Mouse (Mus musculus): Measurements from ENCODE around the gene Slc25a28. TPM values are rescaled to one million over a fixed set of nuclear protein-coding genes. Genes with fewer than 3 reads are reported as not detected.
A peak's percentile ranks its signal among the peaks of the same experiment; 100 is the strongest.

Slc25a28 gene
- total RNA-seq (2021), result 10 to 100 TPM; 27.9 to 29.3 TPM

- intact Hi-C loops (cut with DNase I), result loop anchor here (2.0 kb wide), 1 partner anchor 78 kb away; the partner anchor contains the start of genes Cox15 and Cutc
- DNase-seq, result peak; percentile 96 to 98
Measured at GRCm38 (mm10) chr19:43674730-43675524, at the start of gene Slc25a28. Gene Slc25a28, minus strand, starts transcription at chr19:43674881.

GRCm38 (mm10) chr19:43724194-43724593, 49.5 kb upstream of the Slc25a28 start:
- intact Hi-C loops (cut with DNase I), result no loop called here
- DNase-seq, result no peak

GRCm38 (mm10) chr19:43723501-43723900, 48.8 kb upstream of the Slc25a28 start:
- intact Hi-C loops (cut with DNase I), result no loop called here
- no peak for DNase-seq

DNA sequence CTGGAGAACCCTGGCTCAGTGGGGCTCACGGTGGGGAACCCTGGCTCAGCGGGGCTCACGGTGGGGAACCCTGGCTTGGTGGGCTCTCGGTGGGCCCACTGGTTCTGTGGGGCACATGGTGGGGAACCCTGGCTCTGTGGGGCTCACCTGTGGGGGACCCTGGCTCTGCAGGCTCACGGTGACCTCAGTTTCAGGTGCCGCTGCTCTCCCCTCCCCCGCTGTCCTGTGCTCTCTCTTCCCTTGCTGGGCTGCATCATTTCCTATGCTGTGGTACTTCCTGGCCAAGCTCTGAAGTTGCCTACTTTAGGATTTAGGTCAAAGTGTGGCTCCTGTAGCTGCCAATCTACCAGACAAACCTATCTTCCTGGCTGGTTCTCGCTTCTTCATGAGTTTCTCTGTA, 48.2 kb upstream of the Slc25a28 start:
- intact Hi-C loops (cut with DNase I), result no loop called here
- DNase-seq, result no peak

DNA sequence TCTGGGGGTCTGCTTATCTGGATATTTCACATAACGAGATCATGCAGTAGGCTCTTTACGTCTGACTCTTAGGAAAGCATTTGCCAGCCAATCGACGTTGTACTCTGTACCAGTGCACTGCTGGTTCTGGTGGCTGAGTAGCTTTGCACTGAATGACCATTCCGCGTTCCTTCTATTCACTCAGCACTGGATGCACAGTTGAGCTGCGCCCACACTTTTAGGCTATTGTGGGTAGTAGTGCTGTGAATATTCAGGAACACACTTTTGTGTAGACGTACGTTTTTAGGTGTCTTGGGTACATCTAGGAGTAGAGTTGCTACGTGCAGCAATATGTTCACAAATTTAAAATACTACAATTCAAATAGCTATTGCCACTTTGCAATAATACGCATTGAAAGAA, 45.4 kb upstream of the Slc25a28 start:
- intact Hi-C loops (cut with DNase I), result no loop called here
- DNase-seq, result no peak

- DNase-seq, result no peak
Measured at GRCm38 (mm10) chr19:43711971-43712370, 37.3 kb upstream of the Slc25a28 start.

GRCm38 (mm10) chr19:43711159-43711916, 36.7 kb upstream of the Slc25a28 start:
- DNase-seq, result peak in 1 of 2 experiments; percentile 25
- intact Hi-C loops (cut with DNase I), result no loop called here

More at GRCm38 (mm10) chr19:43711971-43712370, 37.3 kb upstream of the Slc25a28 start:
- intact Hi-C loops (cut with DNase I), result no loop called here

DNA sequence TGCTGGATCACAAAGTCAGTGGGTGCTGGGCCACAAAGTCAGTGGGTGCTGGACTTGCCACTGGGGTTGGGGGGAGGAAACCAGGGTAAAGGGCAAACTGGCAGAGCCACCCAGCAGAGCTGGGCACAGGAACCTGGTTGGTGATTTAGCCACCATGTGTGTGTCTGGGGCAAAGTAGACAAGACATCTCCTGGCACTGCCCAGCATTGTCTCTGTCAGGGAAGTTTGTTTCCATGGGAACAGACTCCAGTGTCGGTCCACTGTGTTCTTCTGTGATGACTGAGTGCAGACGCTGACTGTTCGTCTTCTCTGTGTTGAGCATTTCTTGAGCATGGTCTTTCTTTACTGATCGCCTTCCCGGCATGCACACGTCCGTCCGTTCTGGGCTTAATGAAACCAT, 34.6 kb upstream of the Slc25a28 start:
- intact Hi-C loops (cut with DNase I), result no loop called here
- DNase-seq, result no peak

GRCm38 (mm10) chr19:43708206-43708605, 33.5 kb upstream of the Slc25a28 start:
- intact Hi-C loops (cut with DNase I), result no loop called here
- no peak for DNase-seq

DNA sequence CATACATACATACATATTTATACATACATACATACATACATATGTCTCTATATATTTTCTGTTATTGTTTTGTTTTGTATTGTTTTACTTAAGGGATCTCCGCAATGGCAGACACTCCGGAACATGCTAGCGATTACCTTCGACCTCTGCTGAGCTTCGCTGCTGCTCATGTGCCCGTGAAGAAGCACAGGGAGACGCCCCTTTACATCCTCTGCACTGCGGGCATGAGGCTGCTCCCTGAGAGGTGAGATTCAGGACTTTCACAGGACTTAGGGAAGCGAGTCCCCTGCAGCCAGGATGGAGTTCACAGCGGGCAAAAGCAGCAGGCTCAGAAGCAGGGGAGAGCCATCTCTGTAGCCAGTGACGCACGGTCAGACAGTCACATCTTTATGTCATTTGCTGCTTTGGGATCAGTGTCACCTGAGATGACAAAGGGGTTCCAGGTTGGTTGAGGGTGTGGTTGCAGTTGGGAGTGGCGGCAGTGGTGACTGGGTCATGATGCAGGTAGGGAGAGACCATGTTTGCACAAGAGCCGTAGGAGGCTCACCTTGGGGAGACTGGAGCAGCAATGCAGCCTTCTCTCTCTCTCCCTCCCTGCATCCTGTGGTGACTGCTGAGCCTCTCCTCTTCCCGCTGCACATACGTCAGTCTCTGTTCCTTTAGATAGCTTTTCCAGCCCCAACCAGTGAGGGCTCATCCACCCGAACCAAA, 30.3 kb upstream of the Slc25a28 start:
- intact Hi-C loops (cut with DNase I), result no loop called here
- no peak for DNase-seq

DNA sequence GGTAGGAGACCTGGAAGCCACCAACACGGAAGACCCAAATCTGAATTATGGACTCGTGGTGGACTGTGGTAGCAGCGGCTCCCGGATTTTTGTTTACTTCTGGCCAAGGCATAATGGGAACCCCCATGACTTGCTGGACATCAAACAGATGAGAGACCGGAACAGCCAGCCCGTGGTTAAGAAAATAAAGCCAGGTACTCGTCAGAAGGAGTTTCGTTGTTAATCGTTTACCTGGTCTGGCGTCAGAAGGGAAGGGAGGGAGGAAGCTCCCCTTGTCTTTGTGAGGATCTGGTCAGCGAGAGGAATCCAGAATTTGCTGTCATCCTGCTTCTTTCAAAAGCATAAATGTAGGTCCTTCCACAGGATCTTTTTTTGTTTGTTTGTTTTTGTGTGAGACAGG, 29.5 kb upstream of the Slc25a28 start:
- no peak for DNase-seq
- intact Hi-C loops (cut with DNase I), result no loop called here

DNA sequence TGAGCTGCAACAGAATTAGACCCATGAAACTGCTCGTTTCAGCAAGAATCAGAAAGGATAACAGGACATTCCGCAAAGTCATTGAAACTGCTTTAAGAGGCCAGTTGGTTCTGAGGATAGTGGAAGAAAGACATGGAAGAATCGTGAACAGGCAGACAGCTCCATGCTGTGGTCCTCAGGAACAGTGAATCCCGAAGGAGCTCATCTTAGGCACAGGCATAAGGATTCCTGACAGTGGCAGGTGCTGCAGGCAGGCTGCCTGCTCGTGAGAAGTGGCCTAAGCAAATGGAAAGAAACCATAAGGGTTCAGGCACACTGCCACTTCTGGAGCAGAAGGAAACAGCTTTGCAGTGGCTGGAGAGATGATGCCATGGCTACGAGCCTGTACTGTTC, 25.1 kb upstream of the Slc25a28 start:
- intact Hi-C loops (cut with DNase I), result no loop called here
- DNase-seq, result no peak

DNA sequence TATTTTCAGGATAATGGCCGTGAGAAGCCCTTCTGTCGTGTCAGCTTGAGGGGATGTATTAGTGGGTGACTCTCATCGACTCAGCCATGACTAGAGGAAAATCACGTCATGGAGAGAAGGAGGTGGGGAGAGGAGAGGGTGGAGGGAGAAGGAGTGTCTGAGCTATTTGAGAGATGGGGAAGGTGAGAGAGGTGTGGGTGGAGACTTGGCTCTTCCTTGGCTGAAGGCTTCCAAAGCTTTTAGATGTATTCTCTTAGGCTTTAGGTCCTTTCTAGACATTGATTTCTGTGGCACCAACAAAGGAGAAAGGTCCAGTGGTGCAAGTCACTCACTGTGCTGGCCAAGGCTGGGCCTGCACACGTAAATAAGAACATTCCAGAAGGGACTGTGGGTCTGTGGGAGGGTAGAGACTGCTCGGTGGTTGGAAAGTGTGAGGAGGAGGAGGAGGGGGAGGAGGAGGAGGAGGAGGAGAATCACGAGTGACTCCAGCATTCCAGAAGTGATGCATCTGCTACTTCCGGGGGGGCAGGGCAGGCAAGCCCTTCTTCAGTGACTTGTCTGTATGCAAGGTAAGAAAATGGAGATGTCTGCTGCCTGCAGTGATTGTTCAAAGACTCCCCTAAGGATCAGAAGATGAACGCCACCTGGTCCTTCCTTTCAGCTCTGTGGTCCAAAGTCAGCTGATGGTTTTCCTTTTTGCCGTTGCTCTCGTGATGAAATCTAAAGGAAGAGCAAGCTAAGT, 24.5 kb upstream of the Slc25a28 start:
- DNase-seq, result no peak
- intact Hi-C loops (cut with DNase I), result no loop called here

- intact Hi-C loops (cut with DNase I), result no loop called here
- DNase-seq, result no peak
Measured at GRCm38 (mm10) chr19:43697666-43698370, 23.1 kb upstream of the Slc25a28 start.

DNA sequence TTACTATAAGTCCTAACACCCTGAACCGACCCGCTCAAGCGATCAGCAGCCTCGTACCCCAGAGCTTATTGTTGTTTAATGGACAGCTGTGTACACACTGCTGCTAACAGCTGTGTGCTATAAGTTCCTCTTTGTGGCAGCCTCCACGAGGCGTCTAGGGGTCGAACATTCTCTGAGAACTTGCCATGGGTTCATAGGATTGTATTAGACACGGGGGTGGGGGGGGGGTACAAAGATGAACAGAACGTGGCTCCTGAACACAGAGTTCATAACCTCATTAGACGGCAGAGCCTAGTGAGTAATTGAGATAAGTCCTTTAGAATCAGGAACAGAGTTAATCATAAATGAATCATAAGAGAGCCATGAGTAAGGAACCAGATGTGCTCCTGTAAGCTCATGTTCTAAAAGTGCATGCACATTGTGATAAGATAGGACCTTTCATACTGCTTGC, 20.9 kb upstream of the Slc25a28 start:
- DNase-seq, result no peak
- intact Hi-C loops (cut with DNase I), result no loop called here

DNA sequence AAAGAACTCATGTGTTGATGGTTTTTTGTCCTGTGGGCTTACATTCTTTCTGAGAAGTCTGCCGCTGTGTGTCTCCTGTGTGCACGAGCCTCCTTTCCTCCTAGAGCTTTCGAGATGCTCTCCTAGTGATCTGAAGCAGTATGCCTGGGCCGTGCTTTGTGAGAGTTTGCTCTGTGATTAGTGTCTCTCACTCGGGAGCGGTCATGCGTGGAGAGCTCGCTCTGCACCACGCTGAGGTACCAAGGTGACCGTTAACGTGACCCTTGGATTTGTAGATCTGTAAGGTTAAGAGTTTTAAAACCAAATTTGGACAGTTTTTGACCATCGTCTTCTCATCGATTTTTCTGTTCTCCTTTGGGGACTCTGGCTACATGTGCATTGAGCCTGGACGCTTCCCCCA, 18.1 kb upstream of the Slc25a28 start:
- no peak for DNase-seq
- intact Hi-C loops (cut with DNase I), result no loop called here

- intact Hi-C loops (cut with DNase I), result loop anchor here (1.0 kb wide), 1 partner anchor 13 kb away; no protein-coding TSS in a partner anchor
Measured at GRCm38 (mm10) chr19:43689419-43690246, 15.0 kb upstream of the Slc25a28 start, which contains the start of gene Entpd7. Gene Entpd7, plus strand, starts transcription at chr19:43689672.

DNA sequence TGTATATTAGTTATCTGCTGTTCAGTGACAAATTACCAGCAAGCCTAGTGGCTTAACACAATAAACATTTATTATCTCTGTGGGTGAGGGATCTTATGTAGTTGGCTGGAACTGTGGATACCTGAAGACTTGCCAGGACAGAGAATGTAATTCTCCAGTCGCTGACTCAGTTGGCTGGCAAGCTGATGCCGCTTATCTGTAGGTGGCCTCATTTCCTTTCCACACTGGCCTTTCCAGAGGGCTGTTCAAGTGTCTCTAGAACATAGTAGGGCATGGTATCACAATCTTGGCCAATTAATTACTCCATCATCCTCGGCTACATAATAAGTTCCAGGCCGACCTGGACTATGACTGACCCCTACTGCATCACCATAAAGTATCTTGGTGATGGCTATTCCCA, 6.9 kb upstream of the Slc25a28 start:
- DNase-seq, result no peak
- intact Hi-C loops (cut with DNase I), result no loop called here

More at GRCm38 (mm10) chr19:43689419-43690246, 15.0 kb upstream of the Slc25a28 start, which contains the start of gene Entpd7:
- peak; percentile 93 to 95 for DNase-seq

All from heart, postnatal 36 days (tissue).